Mouse (Mus musculus): ENCODE measurements around the gene Klrb1c. TPM values are rescaled to one million over a fixed set of nuclear protein-coding genes. Genes with fewer than 3 reads are reported as not detected.
"Not testable (repeated sequence)": the region's sequence is repeated elsewhere in the genome, so short reads cannot be mapped to it uniquely, and the experiment has no call there.

Klrb1c gene
- polyA plus RNA-seq, 1 experiment = not detected

DNA sequence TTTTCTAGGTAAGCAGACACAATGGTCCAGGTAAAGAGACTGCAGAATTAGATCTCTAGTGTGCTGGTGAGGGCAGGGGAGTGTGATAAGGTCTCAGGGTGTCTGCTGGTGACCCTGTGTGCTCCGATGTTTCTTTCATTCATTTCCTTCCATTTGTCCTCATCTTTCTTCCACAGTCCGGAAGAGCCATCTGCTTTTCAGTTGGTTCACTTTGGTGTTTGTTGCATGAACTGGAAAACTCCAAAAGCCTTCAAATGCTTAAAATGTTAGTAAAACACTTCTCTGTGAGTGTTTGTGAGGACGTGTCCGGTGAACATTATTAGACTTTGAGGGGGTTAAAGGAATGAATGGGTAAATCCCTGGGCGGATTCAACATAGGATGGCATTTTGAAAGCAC is 27.9 kb downstream of the Klrb1c start:
- no peaks in the 10 kb centered on the region for H3K4me1 ChIP-seq (ENCODE audit: control insufficient read depth, insufficient read depth, low read length)
- no peaks in the 10 kb centered on the region for H3K27me3 ChIP-seq (ENCODE audit: control insufficient read depth, insufficient read depth, low read length, poor library complexity, severe bottlenecking)
- H3K4me3 ChIP-seq (ENCODE audit: low read depth, low read length) = peak overlapping the region; percentile 97
- peak overlapping the region; percentile 56 for H3K9ac ChIP-seq (ENCODE audit: low read depth, poor library complexity, severe bottlenecking)
- H3K9me3 ChIP-seq (replicated peaks; ENCODE audit: control insufficient read depth, insufficient read depth, low read length, poor library complexity, severe bottlenecking) = no peaks in the 10 kb centered on the region
- H3K27ac ChIP-seq (ENCODE audit: insufficient read depth, low read length) = 0 out of 2 replicates have a peak overlapping the region, but pooled peaks have one; percentile 16
- TF ChIP-seq CTCF (IDR thresholded peaks at IDR 0.05; ENCODE audit: low read depth, low read length) (no peak), EP300 (IDR thresholded peaks at IDR 0.05; ENCODE audit: insufficient read depth, low read depth, low read length) (no peak), POLR2A (IDR thresholded peaks at IDR 0.05; ENCODE audit: insufficient read depth, low read length) (no peak)
- H3K36me3 ChIP-seq (ENCODE audit: control insufficient read depth, insufficient read depth, low read length, poor library complexity, severe bottlenecking) = no peaks in the 10 kb centered on the region

DNA sequence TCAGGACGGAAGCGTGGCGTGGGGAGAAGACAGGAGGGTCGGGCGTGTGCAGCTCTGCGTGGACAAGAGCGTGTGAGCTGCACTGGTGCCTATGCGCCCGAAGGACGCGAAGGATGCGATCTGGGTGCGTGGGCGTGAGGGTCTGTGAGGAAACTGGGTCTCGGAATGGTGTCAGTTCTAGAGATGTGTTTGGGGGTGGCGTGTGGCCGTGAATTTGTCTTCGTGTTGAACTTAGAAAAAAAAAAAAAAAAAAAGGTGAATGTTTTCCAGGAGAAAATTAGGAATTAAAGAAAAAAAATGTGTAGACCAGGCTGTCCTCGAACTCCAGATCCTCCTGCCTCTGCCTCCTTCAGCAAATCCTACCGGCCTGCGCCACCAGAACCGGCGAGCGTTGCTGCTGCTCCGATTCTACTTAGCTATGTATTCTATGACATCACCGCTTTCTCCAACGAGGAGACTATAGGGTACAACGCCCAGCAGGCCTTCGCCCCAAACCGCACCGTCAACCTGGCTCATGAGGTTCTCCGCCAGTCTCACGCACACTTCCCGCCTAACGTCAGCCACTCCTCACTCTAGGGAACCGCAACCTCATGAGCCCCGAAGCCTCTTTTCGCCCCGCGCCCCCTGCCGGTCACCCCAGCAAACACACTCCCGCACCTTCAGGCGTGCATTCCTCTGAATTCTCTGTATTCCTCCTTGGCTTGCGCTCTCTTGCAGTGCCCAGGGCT is 28.4 kb downstream of the Klrb1c start:
- Histone ChIP-seq H3K4me3 (ENCODE audit: low read depth, low read length) (peak overlapping the region; percentile 97), H3K9ac (ENCODE audit: low read depth, poor library complexity, severe bottlenecking) (peak overlapping the region; percentile 56)
- not testable (repeated sequence) for H3K27me3 ChIP-seq (ENCODE audit: control insufficient read depth, insufficient read depth, low read length, poor library complexity, severe bottlenecking); H3K9me3 ChIP-seq (replicated peaks; ENCODE audit: control insufficient read depth, insufficient read depth, low read length, poor library complexity, severe bottlenecking); H3K4me1 ChIP-seq (ENCODE audit: control insufficient read depth, insufficient read depth, low read length); H3K36me3 ChIP-seq (ENCODE audit: control insufficient read depth, insufficient read depth, low read length, poor library complexity, severe bottlenecking); H3K27ac ChIP-seq (ENCODE audit: insufficient read depth, low read length)
- peak; percentile 44 for TF ChIP-seq CTCF (IDR thresholded peaks at IDR 0.05; ENCODE audit: low read depth, low read length)

DNA sequence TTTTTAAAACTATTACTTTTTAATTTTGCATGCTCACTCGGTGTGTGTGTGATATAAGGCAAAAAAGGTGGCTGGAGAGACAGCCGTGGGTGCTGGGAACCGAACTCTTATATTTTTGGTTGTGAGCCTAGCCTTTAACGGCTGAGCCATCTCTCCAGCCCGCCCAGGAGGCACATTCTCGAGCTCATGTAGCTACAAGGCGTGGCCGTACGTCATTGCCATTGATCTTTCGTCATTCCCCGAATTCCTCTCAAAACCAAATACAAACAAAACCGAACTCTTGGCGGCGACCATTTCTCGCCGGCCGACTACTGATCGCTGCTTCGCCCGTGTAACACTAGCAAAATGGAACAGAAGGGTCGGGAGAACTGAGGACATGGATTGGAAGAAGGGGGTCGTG is 29.0 kb downstream of the Klrb1c start:
- H3K27me3 ChIP-seq (ENCODE audit: control insufficient read depth, insufficient read depth, low read length, poor library complexity, severe bottlenecking); H3K36me3 ChIP-seq (ENCODE audit: control insufficient read depth, insufficient read depth, low read length, poor library complexity, severe bottlenecking); H3K9me3 ChIP-seq (replicated peaks; ENCODE audit: control insufficient read depth, insufficient read depth, low read length, poor library complexity, severe bottlenecking); H3K4me1 ChIP-seq (ENCODE audit: control insufficient read depth, insufficient read depth, low read length); H3K27ac ChIP-seq (ENCODE audit: insufficient read depth, low read length): not testable (repeated sequence)
- peak overlapping the region; percentile 56 for H3K9ac ChIP-seq (ENCODE audit: low read depth, poor library complexity, severe bottlenecking)
- 0 out of 2 replicates have a peak, but pooled peaks have one; percentile 7 for TF ChIP-seq EP300 (IDR thresholded peaks at IDR 0.05; ENCODE audit: insufficient read depth, low read depth, low read length)
- H3K4me3 ChIP-seq (ENCODE audit: low read depth, low read length) = peak overlapping the region; percentile 96

DNA sequence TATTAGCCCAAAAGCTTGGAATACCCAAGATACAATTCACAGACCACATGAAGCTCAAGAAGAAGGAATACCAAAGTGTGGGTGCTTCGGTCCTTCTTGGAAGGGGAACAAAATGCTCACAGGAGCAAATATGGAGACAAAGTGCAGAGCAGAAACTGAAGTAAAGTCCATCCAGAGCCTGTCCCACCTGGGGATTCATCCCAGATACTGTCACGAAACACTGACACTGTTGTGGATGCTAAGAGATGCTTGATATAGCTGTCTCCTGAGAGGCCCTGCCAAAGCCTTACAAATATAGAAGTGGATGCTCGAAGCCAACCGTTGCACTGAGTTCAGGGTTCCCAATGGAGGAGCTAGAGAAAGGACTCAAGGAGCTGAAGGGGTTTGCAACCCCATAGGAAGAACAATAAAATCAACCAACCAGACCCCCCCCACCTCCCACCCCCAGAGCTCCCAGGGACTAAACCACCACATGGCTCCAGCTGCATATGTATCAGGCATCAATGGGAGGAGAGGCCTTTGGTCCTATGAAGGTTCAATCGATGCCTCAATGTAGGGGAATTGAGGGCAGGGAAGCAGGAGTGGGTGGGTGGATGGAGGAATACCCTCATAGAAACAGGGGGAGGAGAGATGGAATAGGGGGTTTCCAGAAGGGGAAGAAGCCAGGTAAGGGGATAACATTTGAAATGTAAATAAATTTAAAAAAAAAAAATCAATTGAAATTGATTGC is 29.6 kb downstream of the Klrb1c start:
- peak overlapping the region; percentile 32; the same call in 1 of the 2 replicates for H3K4me3 ChIP-seq (ENCODE audit: low read depth, low read length)
- H3K9ac ChIP-seq (ENCODE audit: low read depth, poor library complexity, severe bottlenecking) = no peak overlapping the region
- no peaks in the 10 kb centered on the region for H3K36me3 ChIP-seq (ENCODE audit: control insufficient read depth, insufficient read depth, low read length, poor library complexity, severe bottlenecking)
- TF ChIP-seq EP300 (IDR thresholded peaks at IDR 0.05; ENCODE audit: insufficient read depth, low read depth, low read length) = no peak
- no peak for TF ChIP-seq POLR2A (IDR thresholded peaks at IDR 0.05; ENCODE audit: insufficient read depth, low read length)
- TF ChIP-seq CTCF (IDR thresholded peaks at IDR 0.05; ENCODE audit: low read depth, low read length) = no peak
- H3K9me3 ChIP-seq (replicated peaks; ENCODE audit: control insufficient read depth, insufficient read depth, low read length, poor library complexity, severe bottlenecking) = no peaks in the 10 kb centered on the region
- no peaks in the 10 kb centered on the region for H3K4me1 ChIP-seq (ENCODE audit: control insufficient read depth, insufficient read depth, low read length)
- H3K27me3 ChIP-seq (ENCODE audit: control insufficient read depth, insufficient read depth, low read length, poor library complexity, severe bottlenecking) = no peaks in the 10 kb centered on the region
- H3K27ac ChIP-seq (ENCODE audit: insufficient read depth, low read length) = no peak overlapping the region

DNA sequence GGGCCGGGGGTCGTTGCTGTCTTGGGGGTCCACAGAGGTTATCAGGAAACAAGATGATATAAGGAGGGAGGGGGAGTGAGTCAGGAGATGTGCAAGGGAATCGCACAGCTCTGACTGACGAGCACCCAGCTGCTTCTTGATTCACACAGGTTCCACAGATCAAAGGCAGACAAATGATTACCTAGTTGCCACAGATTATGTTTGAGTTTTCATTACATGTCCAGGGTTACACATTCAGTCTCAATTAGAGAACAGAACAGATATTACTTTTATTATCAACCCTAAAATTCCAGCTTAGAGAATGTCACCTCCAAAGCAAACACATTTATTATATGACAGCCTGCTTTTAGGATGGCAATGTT is 33.6 kb downstream of the Klrb1c start:
- not testable (repeated sequence) for H3K36me3 ChIP-seq (ENCODE audit: control insufficient read depth, insufficient read depth, low read length, poor library complexity, severe bottlenecking); H3K27ac ChIP-seq (ENCODE audit: insufficient read depth, low read length); H3K9ac ChIP-seq (ENCODE audit: low read depth, poor library complexity, severe bottlenecking); H3K4me3 ChIP-seq (ENCODE audit: low read depth, low read length); H3K27me3 ChIP-seq (ENCODE audit: control insufficient read depth, insufficient read depth, low read length, poor library complexity, severe bottlenecking); H3K9me3 ChIP-seq (replicated peaks; ENCODE audit: control insufficient read depth, insufficient read depth, low read length, poor library complexity, severe bottlenecking); H3K4me1 ChIP-seq (ENCODE audit: control insufficient read depth, insufficient read depth, low read length)

DNA sequence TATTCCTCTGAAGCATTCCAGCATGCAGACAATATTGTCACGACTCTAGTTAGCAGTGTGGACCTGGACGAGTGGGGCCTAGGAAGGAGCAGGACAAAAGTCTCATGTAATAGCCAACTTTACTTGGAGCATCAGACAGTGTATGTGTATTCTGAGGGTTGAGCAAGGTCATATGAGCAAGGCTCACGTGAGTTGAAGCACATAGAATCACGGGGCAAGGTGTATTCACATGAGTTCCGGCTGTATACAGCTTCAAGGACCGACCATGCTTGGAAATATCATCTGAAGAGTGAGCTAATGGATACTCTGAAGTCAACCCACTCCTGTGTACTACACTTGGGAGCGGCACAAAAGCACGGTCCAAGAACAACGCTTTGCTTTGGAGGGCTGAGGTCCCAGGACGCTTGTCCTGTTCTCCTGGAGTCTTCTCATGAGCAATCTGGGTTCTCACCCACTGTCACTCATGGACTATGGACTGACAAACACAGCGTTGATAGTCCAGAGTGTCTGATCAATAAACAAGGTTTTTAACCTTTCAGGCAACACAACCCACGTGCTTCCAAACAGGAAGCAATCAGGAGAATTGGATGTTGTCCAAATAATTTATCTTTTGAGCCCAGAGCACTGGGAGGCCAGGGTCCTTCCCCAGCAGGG is 34.1 kb downstream of the Klrb1c start:
- not testable (repeated sequence) for H3K27me3 ChIP-seq (ENCODE audit: control insufficient read depth, insufficient read depth, low read length, poor library complexity, severe bottlenecking); H3K4me3 ChIP-seq (ENCODE audit: low read depth, low read length); H3K27ac ChIP-seq (ENCODE audit: insufficient read depth, low read length)

DNA sequence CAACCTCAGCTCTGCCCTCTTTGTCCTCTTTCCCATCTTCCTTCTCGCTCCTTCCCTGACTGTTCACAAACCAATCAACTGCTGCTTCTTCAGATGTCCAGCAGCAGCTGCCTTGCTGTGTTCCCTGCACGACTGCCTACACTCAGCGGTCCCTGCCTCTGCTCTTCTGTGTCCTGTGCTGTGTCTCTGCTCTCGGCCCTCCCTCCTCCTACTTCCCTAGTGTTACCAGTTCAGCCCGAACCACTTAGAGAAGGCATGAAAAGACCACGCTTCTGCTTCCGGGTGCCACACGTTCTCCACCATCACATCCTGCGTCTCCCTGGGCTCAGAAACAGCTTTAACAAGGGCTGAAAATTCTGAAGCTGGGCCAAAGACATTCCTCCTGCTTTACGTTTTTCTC is 34.8 kb downstream of the Klrb1c start:
- H3K4me1 ChIP-seq (ENCODE audit: control insufficient read depth, insufficient read depth, low read length); H3K27me3 ChIP-seq (ENCODE audit: control insufficient read depth, insufficient read depth, low read length, poor library complexity, severe bottlenecking); H3K36me3 ChIP-seq (ENCODE audit: control insufficient read depth, insufficient read depth, low read length, poor library complexity, severe bottlenecking); H3K9me3 ChIP-seq (replicated peaks; ENCODE audit: control insufficient read depth, insufficient read depth, low read length, poor library complexity, severe bottlenecking); H3K27ac ChIP-seq (ENCODE audit: insufficient read depth, low read length); H3K9ac ChIP-seq (ENCODE audit: low read depth, poor library complexity, severe bottlenecking): not testable (repeated sequence)
- H3K4me3 ChIP-seq (ENCODE audit: low read depth, low read length) = peak overlapping the region; percentile 26

More for the DNA sequence above, 34.1 kb downstream of the Klrb1c start:
- H3K4me1 ChIP-seq (ENCODE audit: control insufficient read depth, insufficient read depth, low read length); H3K9ac ChIP-seq (ENCODE audit: low read depth, poor library complexity, severe bottlenecking); H3K36me3 ChIP-seq (ENCODE audit: control insufficient read depth, insufficient read depth, low read length, poor library complexity, severe bottlenecking); H3K9me3 ChIP-seq (replicated peaks; ENCODE audit: control insufficient read depth, insufficient read depth, low read length, poor library complexity, severe bottlenecking): not testable (repeated sequence)

Data from ES-Bruce4 (cell line).